Mouse (Mus musculus) layer of hippocampus, adult 2 months (tissue): ENCODE measurements around the gene Krtap10-10. TPM values are rescaled to one million over a fixed set of nuclear protein-coding genes. Genes with fewer than 3 reads are reported as not detected.
"Not testable (repeated sequence)": the region's sequence is repeated elsewhere in the genome, so short reads cannot be mapped to it uniquely, and the experiment has no call there.

Experiments used
- DNase-seq, 2 experiments: peaks; one replicate each; pipeline ENCODE4 v3.0.0; 2022; ENCODE audit warnings: low spot score in 2 of 2
- H3K27ac ChIP-seq: fragments of 200-600 bp; 2 replicates; pipeline ENCODE4 v1.8.1; 2022
- H3K4me3 ChIP-seq: fragments of 200-600 bp; 2 replicates; pipeline ENCODE4 v1.8.1; 2022; ENCODE audit warnings: mild to moderate bottlenecking
- CTCF ChIP-seq: fragments of 200-600 bp; conservative IDR thresholded peaks from 2 replicates; pipeline ENCODE4 v1.8.1; 2022; ENCODE audit warnings: antibody characterized with exemption, mild to moderate bottlenecking, moderate library complexity
- long read RNA-seq, 2 experiments: library from polyadenylated mRNA; stranded (forward); transcript quantifications; one replicate each; pipeline ENCODE4 v2.0.0; 2021; ENCODE audit warnings: borderline mapping rate in 2 of 2
- total RNA-seq, 2 experiments: library from RNA; stranded (reverse); gene quantifications; 2 replicates each; pipeline ENCODE4 v1.2.3; 2021

Gene Krtap10-10
- not detected for total RNA-seq
- long read RNA-seq, experiment 1 = 0 reads
- long read RNA-seq, experiment 2 = 0 reads

DNA sequence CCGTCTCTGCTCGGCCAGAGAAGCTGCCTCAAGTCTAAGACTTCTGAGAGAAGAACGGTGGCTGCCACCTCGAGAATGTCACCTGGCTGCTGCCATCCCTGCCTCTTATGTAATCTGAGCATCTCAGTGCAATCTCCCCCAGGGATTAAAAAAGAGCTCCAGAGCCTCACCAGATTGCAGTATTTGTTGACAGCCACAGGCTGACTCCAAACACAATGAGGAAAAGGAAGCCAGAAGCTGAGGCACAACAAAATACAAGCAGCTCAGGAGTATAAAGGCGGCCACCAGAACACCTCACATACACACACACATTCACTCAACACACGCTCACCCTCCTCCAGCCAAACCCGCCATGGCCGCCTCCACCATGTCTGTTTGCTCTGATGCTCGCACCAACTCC, at the start of gene Krtap10-10:
Gene Krtap10-10, plus strand, starts transcription at position 301 of the 400 bp plus-strand sequence.
- Histone ChIP-seq H3K27ac (no peak within 1 kb of the TSS), H3K4me3 (no peak within 1 kb of the TSS)
- no peak for TF ChIP-seq CTCF
- DNase-seq = no peak

DNA sequence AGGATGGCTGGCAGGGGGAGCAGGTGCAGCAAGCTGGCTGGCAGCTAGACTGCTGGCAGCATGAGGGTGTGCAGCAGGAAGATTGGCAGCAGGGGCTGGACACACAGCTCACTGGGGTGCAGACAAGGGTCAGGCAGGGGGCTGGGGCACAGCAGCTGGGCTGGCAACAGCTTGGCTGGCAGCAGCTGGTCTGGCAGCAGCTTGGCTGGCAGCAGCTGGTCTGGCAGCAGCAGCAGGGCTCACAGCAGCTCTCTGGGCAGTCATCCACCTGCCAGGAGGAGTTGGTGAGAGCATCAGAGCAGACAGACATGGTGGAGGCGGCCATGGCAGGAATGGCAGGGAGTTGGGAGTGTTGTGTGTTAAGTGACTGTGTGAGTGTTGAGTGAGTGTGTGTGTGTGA, 47.9 kb upstream of the Krtap10-10 start, which contains the start of gene Gm7137:
Gene Gm7137, minus strand, starts transcription at position 325 of the 400 bp plus-strand sequence.
- not testable (repeated sequence) for H3K27ac ChIP-seq, H3K4me3 ChIP-seq, DNase-seq

DNA sequence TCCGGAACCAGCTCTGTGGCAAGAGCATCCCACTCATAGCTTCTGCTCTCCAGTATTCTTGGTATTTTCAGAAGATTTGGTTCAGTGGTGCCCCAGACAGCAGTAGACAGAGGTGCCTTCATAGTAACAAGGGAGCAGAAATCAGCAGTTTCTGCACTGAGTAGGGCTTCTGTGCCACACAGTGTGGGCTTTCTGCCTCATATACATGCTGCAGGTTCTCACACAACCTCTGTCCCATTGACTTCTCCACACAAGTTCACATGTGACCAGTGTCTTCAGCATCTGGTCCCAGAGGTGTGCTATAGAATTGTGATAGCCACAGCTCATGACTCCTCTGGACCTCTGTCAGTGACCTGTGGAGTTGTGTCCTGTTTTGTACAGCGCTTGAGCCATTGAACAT, 47.1 kb upstream of the Krtap10-10 start:
- Histone ChIP-seq H3K27ac (no peak overlapping the region), H3K4me3 (no peak overlapping the region)
- no peak for TF ChIP-seq CTCF
- DNase-seq = no peak

DNA sequence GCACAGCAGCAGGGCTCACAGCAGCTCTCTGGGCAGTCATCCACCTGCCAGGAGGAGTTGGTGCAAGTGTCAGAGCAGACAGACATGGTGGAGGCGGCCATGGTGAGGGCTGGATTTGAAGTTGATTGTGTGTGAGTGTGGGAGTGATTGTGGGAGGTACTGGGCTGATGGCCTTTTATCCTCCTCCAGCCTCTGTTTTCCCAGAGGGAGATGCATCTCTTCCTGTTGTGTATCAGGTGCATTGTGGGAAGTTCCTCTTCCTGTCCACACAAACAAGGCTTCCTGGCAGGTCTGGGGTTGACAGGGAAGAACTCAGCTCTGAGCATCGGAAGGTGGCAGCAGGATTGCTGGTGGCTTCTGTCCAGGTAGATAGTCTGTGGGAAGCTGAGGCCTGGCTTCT, 40.8 kb upstream of the Krtap10-10 start, which contains the start of gene Gm9639:
Gene Gm9639, minus strand, starts transcription at position 101 of the 400 bp plus-strand sequence.
- no peak for DNase-seq
- no peak within 1 kb of the TSS for H3K27ac ChIP-seq
- TF ChIP-seq CTCF = no peak
- no peak within 1 kb of the TSS for H3K4me3 ChIP-seq

DNA sequence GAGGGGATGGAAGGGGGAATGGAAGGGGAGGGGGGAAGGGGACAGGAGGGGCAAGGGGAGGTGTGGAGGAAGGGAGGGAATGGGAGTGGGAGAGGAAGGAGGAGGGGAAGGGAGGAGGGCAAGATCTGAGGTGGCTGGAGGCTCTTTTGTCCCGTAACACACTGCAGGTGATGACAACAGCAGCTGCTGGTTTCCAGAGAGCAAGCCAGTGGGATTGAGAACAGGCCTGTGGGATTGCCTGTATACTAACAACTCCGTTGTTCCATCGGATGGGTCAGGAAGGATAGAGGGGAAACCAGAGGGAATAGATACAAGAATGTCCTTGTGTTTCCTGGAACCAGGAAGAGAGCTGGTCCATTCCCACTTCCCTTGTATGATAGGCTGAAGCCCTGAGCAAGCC, 38.1 kb upstream of the Krtap10-10 start:
- H3K4me3 ChIP-seq = no peak overlapping the region
- no peak overlapping the region for H3K27ac ChIP-seq
- no peak for DNase-seq
- TF ChIP-seq CTCF = no peak

DNA sequence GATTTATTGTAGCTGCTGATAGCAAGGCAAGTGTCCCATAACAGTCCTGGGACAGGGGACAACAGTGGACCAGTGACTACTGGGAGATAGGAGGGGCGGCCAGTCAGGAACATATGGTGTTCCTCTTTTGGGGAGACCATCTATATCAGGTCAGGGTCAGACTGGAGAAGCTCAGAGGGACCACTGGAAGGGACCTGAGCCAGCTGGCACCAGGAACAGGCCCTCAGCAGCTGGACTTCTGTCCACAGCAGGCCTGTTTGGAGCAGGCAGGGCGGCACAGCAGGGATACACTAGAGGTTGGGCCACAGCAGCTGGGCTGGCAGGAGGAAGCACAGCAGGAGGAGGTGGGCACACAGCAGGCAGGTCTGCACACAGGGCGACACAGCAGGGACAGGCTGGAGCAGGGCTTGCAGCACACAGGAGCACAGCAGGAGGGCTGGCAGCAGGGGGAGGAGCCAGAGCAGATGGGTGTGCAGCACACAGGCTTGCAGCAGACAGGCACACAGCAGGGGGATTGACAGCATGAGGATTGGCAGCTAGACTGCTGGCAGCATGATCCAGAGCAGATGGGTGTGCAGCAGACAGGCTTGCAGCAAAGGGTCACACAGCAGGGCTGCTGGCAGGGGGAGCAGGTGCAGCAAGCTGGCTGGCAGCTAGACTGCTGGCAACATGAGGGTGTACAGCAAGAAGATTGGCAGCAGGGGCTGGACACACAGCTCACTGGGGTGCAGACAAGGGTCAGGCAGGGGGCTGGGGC, 37.4 kb upstream of the Krtap10-10 start:
- not testable (repeated sequence) for H3K4me3 ChIP-seq, DNase-seq, H3K27ac ChIP-seq

DNA sequence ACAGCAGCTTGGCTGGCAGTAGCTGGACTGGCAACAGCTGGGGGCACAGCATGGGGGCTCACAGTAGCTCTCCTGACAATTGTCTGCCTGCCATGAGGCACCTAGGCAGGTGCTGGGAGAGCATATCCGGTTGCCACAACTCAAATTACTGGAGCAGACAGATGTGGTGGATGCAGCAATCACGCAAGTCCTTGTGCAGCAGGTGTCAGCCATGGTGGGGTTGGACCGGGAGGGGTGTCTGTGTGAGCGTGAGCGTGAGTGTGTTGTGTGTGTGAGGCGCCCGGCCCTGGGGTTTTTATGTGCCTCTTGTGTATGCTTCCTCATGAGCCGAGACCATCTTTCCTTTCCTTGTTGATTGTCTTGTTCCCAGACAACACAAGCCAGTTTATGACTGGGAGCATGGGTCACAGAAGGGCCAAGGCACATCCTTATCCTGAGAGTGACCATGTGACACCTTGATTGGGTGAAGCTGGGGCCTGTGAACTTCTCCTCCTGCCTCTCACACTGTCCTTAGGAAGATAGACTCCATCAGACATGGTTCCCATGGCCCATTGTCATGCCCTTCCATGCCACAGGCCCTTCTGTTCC, 36.7 kb upstream of the Krtap10-10 start, which contains the start of gene Gm19668:
Gene Gm19668, minus strand, starts transcription at position 213 of the 588 bp plus-strand sequence.
- no peak for DNase-seq
- Histone ChIP-seq H3K27ac (no peak within 1 kb of the TSS), H3K4me3 (no peak within 1 kb of the TSS)
- no peak for TF ChIP-seq CTCF

DNA sequence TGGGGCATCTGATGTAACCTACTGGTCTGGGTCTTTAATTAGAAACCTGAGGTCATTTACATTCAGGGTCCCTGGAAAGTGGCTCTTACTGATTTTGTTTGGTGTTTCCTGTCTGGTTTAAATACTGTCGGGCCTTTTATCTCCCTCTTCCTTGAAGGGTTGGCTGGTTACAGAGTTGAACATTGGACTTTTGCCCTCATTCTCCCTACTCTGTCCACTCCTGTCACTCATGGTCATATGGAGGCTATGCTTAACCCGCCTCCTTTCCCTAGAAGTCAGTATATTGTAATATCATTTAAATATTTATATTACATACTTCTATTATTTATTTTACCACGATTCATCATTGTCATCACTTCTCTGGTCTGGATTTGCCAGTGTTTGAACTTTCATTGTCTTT, 31.7 kb upstream of the Krtap10-10 start:
- TF ChIP-seq CTCF = no peak
- DNase-seq = no peak
- Histone ChIP-seq H3K27ac (no peak overlapping the region), H3K4me3 (no peak overlapping the region)

DNA sequence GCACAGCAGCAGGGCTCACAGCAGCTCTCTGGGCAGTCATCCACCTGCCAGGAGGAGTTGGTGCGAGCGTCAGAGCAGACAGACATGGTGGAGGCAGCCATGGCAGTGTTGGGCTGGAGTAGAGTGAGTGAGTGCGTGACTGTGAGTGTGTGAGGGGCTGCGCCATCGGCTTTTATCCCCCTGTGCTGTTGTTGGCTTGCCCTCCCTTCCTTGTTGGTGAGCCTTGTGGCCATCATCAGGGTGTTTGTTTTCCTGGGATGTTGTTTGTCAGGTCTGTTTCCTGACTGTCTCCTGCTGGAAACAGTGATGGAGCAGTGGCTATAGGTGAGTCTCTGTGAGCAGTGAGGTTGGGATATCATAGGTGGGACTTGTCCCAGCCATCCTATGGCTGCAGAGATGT, 24.0 kb upstream of the Krtap10-10 start, which contains the start of gene Gm9507:
Gene Gm9507, minus strand, starts transcription at position 101 of the 400 bp plus-strand sequence.
- no peak within 1 kb of the TSS for H3K4me3 ChIP-seq
- no peak for DNase-seq
- H3K27ac ChIP-seq = no peak within 1 kb of the TSS
- TF ChIP-seq CTCF = no peak

DNA sequence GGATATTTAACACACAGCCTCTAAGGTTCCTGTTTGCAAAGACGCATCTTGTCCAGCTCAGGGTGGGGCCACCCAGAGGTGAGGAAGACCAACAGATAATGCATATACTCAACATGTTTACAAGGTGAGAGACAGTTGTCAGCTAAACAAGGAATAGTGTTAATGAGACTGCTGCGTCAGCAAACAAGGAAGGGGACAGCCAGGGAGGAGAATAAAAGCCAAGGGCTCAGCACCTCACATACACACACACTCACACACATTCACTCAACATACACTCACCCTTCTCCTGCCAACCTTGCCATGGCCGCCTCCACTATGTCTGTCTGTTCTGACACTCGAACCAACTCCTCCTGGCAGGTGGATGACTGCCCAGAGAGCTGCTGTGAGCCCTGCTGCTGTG, 21.4 kb upstream of the Krtap10-10 start, which contains the start of gene Gm2696:
Gene Gm2696, plus strand, starts transcription at position 301 of the 400 bp plus-strand sequence.
- DNase-seq = no peak
- Histone ChIP-seq H3K27ac (no peak within 1 kb of the TSS), H3K4me3 (no peak within 1 kb of the TSS)
- no peak for TF ChIP-seq CTCF

DNA sequence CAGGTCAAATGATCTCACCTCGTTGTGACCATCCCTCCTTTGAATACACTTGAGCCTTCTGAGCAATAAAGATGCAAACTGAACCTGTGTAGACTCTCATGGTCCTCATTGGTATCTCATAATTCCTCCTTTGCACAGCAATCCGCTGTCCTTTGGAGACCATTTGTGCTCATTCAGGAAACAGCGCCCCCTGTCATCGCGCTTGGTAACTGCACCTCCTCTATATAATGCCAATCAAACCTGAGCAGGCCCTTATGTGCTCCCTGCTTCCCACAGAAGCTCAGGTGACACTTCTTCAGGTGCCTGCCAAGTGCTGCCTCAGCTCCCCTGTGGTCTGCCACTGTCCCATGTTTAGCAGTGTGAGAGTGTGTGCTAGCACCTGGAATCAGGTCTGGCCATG, 20.2 kb upstream of the Krtap10-10 start:
- no peak overlapping the region for H3K27ac ChIP-seq
- no peak overlapping the region for H3K4me3 ChIP-seq
- no peak for DNase-seq
- TF ChIP-seq CTCF = peak; percentile 72

DNA sequence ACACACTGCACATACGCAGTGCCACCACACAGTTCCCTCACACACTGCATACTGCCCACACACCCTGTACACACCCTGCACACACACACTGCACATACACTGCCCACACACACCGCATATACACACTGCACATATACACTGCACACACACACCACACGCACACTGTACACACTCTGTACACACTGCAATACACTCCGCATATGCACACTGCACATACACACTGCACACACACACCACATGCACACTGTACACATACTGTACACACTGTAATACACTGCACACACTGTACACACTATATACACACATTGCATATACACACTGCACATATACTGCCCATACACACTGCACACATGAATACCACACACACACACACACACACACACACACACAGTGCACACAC, 17.2 kb upstream of the Krtap10-10 start:
- TF ChIP-seq CTCF = no peak
- H3K27ac ChIP-seq = no peak overlapping the region
- DNase-seq = no peak
- H3K4me3 ChIP-seq = no peak overlapping the region

DNA sequence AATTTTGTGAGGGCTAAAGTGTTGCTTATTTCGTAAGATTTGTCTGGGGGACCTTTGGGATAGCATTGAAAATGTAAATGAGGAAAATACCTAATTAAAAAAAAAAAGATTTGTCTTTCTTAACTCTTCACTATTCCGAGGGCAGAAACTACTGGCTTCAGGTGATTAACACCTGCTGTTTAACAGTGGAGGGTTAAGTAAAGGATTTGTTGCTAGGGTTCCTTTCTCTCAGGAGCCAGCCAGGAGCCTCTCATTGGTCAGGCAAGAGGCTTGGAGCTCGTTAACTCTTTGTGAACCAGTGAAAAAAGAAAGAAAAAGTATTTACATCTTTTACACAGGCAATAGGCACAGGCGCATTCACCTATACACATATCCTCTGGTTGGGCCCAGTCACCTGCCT, 16.5 kb upstream of the Krtap10-10 start:
- no peak for TF ChIP-seq CTCF
- Histone ChIP-seq H3K27ac (no peak overlapping the region), H3K4me3 (no peak overlapping the region)
- DNase-seq = no peak

DNA sequence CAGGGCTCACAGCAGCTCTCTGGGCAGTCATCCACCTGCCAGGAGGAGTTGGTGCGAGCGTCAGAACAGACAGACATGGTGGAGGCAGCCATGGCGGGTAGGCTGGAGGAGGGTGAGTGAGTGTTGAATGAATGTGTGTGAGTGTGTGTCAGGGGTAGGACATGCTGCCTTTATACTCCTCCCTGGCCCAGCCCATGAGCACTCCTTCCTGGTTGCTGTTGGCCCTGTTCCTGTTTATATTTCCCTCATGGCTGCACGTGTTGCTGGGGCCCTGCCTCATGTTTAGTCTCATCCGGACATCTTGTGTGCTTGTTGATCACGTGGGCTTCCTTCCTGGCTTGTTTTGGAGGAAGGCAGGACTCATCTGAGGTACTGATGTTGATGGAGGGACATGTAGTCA, 8.8 kb upstream of the Krtap10-10 start, which contains the start of gene Krtap10-4:
Gene Krtap10-4, minus strand, starts transcription at position 145 of the 400 bp plus-strand sequence.
- TF ChIP-seq CTCF = no peak
- no peak within 1 kb of the TSS for H3K27ac ChIP-seq
- DNase-seq = no peak
- no peak within 1 kb of the TSS for H3K4me3 ChIP-seq
